Mouse (Mus musculus) ovary, adult 18-20 months (tissue): ENCODE measurements around the gene Gm42421.
A peak's percentile ranks its signal among the peaks of the same experiment; 100 is the strongest.

Source experiments
- DNase-seq: peaks from one replicate; pipeline ENCODE4 v3.0.0; 2022; ENCODE audit warnings: low spot score, mixed read lengths

The Gm42421 gene

DNA sequence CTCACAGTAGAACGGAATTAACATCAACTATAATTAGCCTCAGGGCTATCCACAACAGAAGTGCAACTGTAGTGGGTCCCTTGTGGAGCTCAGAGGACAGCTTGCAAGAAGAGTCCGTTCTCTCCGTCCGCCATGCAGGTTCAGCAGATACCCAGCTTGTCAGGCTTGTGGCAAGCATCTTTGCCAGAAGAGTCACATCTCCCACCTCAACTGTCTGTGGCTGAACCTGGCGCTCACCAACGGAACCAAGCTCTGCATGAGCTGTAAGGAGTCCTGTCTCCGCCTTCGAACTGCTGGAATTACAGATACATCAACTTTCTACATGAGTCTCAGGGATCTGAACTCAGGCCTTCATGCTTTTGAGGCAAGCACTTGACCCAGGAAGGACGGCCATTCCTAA lies 8.2 kb downstream of the Gm42421 start:
- DNase-seq, result no peak

DNA sequence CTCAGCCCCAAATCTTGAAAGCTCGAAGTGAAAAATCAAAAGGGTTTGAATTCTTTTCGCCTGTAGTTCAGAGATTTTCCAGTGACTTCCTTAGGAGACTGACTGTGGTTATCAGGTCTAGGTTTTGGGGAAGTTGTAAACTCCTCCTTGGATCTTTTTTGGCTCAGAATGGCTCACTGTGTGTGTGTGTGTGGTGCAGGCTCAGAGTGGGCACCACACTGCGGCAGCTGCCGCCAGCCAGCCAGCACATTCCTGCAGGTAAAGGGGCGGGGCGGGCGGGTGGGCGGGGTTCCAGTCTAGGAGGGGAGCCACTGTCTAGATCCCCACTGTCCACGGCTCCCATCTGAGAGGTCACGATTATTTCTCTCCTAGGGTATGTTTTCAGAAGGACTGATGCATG lies 13.6 kb downstream of the Gm42421 start:
- DNase-seq, result no peak

DNA sequence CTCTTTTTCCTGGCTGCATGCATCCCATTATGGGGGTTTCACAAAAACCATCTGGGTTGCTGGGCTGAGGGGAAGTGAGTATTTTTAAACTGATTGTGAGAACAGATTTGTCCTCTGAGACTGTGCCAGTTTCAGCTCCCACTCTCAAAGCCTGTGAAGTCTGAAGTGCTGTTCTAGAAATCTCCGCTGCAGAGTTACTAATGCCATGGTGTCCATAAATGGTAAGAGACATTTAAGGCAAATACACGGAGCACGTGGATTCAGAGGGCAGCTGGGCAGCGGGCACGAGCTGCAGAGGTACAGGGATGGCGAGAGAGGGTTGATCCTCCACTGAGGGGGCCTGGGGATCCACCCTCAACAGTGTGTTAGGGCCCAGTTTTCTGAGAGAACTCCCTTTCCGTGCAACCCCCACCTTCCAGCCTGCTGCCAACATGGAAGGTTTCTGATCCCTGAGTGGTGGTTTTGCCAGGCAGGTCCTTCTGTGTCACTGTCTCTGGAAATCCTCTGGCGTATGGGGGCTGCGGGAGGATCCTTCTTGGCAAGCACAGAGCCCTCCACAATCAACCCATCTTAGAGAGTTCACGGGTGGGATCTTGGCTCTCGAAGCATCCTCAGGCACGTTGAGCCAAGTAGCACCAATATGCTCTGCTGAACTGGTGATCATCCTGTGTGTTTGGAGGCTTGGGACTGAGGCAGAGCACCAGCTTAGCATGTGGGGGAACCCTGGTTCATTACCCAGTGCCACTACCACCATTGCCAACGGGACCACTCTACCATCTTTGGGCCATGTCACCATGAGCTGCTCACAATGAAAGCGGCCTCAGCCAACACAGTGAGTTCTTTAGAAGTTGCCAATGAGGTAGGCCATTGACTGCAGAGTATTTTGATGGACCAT lies 15.5 kb downstream of the Gm42421 start:
- DNase-seq, result no peak

DNA sequence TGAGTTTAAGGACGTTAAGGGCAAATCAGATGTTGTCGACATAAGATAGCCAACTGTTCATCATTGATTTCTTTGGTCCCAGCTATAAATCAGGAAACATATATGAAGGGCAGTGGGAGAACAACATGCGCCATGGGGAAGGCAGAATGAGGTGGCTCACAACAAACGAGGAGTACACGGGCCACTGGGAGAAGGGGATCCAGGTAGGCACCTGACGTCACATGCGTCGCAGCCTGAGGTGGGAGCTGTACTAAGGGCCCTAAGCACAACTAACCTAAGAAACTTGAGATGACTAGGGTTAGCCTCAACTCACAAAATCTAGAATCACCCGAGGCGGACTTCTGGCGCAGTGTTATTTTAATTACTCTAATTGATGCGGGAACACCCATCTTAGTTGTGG lies 20.4 kb downstream of the Gm42421 start:
- no peak for DNase-seq

DNA sequence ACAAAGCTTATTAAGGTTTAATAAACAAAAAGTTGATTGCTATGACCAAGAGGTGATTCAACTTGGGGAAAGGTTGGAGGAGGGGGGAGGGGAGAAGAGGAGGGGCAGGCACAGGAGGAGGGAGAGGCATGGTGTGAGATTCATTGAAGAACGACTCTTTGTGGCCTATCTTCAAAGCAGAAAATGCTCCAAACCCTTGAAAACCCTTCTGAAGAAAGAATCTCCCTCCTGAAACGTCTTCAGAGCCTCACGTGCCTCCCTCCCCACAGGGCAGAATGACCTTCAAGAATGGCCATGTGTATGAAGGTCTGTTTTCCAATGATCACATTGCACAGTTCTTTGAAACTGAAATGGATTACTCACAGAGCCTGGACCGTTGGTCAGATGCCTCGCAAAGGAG lies 22.0 kb downstream of the Gm42421 start:
- no peak for DNase-seq

DNA sequence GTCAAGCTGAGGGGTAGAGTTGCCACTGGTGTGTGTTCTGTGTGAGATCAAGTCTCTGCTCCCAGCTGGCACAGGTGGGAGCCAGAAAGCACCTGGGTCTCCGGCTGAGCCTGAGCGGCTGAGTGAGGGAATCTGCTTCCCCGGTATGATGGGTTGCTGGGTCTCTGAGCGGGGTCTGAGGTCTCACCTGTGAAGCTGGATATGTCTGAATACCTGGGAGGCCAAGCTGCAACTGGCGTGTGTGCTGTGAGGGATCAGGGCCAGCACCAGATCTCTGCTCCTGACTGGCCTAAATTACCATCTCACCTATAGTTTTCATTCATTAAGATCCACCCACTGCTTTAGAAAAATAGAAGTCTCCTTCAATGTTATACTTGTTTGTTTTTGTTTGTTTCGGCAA lies 29.1 kb downstream of the Gm42421 start:
- DNase-seq, result no peak

DNA sequence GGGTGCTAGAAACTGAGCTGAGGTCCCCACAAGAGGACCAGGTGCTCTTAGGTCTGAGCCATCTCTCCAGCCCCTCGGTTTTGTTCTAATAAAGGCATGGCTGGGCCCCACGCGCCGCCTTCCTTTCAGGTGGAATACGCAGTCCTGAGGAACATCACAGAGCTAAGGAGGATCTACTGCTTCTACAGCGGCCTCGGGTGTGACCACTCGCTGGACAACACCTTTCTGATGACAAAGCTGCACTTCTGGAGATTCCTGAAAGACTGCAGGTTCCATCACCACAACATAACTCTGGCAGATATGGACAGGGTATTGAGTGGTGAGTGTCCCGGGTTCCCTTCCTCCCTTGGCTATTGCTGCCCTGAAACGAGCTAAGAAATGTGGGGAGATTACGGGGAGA lies 31.6 kb downstream of the Gm42421 start:
- DNase-seq, result no peak

DNA sequence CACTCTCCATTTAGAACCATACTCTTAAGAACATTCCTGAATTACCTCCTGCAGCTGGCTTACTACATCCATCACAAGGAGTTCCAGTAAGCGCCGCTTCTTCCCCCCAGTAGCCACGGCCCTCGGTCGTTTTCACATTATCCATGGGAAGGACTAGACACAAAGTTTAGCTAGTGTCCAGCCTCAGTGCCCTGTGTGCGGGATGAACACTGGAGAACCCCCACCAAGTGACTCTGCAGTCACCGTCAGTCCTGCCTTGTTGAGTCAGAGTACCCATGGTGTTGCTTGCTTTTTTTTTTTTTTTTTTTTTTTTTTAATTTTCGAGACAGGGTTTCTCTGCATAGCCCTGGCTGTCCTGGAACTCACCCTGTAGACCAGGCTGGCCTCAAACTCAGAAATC lies 33.2 kb downstream of the Gm42421 start:
- DNase-seq, result no peak

DNA sequence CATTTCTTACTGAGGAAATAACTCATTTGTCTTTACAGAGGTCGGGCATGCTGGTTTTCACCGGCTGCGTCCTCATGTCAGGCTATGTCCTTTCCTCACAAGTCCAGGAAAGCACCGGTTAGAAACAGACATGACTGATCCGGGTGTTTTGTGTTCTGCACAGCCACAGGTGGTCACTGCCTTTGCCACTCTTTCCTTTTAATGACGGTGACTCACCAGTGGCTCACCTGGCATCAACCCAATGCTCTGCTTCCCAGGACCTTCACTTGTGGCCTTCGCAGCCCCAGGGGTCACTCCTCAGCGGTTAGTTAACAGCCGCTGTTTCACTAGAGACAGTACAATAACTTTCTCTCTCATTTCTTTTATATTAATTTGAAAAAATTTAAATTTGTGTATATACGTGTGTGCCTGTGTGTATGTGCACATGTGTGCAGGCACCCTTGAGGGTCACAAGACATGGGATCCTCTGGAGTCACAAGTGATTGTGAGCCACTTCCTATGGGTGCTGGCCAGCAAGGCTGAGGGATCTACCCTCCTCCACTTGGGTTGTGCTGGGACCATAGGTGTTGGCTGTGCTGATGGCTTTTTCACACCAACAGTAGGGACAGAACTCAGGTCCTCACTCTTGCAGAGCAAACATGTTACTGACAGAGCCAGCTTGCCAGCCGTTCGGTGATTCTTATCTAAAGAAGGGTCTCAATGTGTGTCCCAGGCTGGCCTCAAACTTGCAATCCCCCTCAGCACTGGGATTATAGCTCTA lies 37.8 kb downstream of the Gm42421 start:
- no peak for DNase-seq

DNA sequence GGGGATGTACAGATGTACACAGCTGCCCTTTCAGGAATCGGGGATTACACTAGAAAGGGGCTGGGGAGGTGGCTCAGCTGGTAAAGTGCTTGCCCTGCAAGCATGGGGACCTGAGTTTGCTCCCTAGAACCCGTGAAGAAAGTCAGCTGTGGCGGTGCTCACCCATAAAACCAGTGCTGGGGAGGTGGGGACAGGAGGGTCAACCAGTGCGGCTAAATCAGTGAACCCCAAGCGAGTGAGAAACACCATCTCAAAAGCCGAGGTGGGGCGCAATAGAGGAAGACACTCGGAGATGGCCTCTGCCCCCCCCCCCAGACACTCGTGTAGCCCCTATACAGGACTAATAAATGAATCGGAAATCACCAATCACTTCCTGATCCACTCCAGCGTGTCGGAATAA lies 38.7 kb downstream of the Gm42421 start:
- no peak for DNase-seq

DNA sequence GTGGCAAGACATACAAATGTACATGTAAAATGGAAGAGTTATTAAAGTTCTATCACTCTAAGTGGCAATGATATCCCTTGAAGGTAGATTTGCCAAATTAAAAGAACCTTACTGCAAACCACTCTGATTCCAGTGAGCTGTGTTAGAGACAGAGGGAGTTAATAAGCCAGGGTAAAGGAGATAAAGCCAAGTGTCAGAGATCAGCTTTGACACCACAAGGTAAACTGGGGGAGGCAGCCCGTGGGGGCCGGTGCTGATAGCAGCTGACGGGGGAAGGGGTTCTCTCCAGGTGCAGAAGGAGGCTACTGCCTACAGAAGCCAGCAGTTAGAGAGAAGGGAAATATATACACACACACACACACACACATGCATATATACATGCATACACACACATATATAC lies 44.7 kb downstream of the Gm42421 start:
- no peak for DNase-seq

DNA sequence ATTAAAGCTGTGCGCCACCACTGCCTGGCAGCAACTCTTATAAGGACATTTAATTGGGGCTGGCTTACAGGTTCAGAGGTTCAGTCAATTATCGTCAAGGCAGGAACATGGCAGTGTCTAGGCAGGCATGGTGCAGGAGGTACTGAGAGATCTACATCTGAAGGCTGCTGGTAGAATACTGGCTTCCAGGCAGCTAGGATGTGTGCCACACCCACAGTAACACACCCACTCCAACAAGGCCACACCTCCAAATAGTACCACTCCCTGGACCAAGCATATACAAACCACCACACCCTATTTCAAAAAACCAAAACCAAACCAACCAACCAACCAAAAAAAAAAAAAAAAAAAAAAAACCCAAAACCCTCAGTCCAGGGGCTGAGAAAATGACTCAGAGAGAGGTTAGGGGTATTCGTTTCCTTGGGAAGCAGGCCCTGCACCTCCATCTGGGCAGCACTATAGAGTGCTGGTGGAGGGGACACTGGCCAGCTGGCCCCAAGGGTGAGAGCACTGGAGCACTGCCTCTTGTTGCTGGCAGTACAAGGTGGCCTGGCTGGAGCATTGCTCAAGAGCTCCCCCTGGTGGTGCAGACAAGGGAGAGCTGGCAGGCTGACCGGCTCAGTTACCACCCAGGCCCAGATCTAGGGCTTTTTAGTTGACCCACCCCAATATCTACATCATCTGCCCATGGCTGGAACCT lies 47.1 kb downstream of the Gm42421 start:
- peak; percentile 32 for DNase-seq

DNA sequence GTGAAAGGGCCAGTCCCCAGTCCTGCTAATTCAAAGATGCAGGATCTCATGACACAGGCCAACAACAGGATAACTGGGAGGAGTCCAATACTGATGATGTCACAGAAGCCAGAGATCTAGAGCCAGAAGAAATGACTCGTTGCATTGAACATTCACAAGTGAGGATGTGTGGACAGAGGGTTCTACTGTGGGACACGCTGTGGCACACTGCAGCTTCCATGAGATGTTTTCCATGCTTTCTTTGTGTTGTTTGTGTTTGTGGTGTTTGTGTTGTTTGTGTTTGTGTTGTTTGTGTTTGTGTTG lies 47.6 kb downstream of the Gm42421 start:
- no peak for DNase-seq

DNA sequence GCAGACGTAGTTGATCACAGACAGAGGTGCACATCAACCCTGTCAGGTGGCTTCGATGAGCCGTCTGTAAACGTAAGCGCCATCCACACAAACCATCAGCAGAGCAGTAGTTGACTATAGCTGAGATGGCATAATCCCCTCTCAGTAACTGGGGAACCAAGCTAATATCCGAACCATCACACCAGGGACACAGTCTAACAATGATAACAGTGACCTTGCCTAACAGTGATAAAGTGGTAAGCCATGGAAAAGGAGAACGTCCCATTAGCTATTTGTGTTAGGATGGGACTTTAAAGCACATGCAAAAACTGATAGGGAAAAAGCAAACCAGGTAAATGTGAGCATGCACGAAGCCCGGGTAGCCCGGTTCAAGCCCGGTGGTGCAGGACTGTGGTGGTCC lies 48.3 kb downstream of the Gm42421 start:
- no peak for DNase-seq

DNA sequence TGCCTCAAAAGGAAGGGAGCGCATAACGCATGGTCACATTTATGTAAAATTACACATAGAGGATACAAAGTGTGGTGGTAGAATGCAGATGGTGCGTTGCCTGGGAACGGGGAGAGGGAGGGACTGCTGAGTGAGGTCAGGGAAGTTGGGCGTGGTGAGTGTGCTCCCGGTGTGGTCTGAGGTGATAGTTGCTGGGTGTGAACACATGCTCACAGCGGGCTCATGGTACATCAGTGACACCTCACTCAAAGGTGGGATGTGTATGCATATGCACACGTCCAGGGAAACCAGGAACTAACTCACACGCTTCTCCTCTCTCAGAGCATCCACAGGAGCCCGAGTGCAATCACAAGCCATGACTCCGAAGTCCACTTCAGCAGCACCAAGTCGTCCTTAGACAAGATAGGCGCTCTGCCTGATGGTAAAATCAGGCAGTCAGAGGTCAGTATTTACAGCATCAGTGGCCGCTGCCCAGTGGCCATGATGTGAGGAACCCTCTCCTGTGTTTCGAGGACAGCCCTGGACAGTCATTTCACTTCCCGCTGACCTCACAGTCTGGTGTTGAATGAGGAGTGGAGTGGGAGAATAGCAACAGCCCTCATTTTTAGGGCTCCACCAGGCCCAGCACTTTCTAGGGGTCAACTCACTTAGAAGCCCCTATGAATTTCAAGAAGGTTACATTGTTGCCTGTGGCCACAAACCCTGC lies 48.9 kb downstream of the Gm42421 start:
- no peak for DNase-seq

DNA sequence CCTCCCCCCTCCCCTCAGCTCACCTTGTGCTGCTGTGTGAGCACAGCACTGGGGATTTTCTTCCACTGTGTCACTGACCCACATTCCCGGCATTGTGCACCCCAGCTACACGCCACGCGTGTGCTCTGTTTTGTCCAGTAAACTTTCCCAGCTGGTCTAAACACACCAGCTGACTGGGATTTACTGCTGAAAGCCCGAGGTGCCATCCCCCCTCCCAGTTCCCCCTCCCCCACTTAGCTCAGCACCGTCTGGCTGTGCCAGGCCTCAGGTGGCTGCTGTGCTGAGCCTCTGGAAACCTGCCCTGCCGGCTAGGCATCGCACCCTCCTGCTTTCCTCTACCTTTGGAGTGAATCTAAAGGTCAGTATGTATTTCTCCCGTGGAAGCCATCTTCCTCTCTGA lies 52.9 kb downstream of the Gm42421 start:
- DNase-seq, result no peak

DNA sequence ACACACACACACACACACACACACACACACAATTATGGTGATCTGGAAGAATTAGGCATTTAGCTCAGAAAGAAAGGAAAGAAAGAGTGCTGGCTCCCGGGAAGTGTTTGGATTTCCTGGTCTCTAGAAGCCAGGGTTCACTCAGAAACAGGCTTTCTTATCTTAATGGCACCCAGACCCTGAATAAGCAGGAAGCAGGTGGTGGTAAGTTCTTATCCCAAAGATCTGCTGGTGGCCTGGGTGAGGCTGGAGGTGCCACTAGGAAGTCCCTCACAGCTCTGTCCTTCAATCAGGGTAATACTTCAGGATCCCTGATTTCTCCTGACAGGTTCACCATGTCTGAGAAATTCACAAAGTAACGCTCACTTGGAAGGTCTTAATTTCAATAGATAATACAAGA lies 54.4 kb downstream of the Gm42421 start:
- no peak for DNase-seq

DNA sequence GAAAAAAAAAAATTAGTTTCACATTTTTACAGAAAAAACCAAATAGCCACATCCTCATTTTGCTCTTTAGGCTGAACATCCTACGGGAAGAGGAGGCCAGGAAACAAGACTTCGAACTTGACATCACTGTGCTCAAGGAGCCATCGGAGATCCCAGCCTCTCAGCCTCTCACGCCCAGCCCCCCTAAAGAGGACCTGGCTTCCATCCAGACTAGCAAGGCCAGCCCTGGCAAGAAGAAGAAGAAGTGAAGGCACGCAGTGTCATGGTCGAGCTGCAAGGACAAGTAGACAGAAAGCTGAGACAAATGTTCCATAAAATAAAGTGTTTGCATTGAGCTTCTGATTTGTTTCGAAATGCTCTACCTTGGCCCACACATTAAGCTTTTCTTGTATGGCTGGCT lies 57.4 kb downstream of the Gm42421 start:
- peak; percentile 83 for DNase-seq
